Mouse (Mus musculus) Patski (cell line): ENCODE data around the gene Usp20. TPM values are rescaled to one million over a fixed set of nuclear protein-coding genes. Genes with fewer than 3 reads are reported as not detected.

ENCODE experiments used
- ATAC-seq: fragments of 100-300 bp; one replicate; pipeline ENCODE4 v1.8.0; 2021
- CTCF ChIA-PET: fragments of 350-600 bp; sonication (Branson Sonifier 250); formaldehyde crosslinking; loops from one replicate; lab custom pipeline; 2022; ENCODE audit warnings: inconsistent platforms; lab: Charles Lee
- POLR2A ChIA-PET: fragments of 350-600 bp; sonication (Branson Sonifier 250); formaldehyde crosslinking; loops from one replicate; lab custom pipeline; 2022; ENCODE audit warnings: antibody characterized with exemption, inconsistent platforms; lab: Charles Lee
- DNase-seq: peaks from one replicate; pipeline ENCODE4 v3.0.0-alpha.2; 2011; ENCODE audit warnings: low read depth, low spot score
- H3K27me3 ChIP-seq: fragments of 371-371 bp; one replicate; pipeline ENCODE4 v1.5.1; 2021
- CTCF ChIP-seq: fragments of 100-300 bp; IDR thresholded peaks from one replicate; pipeline ENCODE4 v1.5.1; 2021
- in situ Hi-C: fragments of 300-500 bp; cut with MboI; formaldehyde crosslinking; loops from 3 replicates; pipeline ENCODE4 v1.11.1; 2018; ENCODE audit warnings: low pct_unique_long_range_greater_than_20kb, mixed read lengths
- polyA plus RNA-seq: library from polyadenylated mRNA; unstranded; gene quantifications from one replicate; pipeline ENCODE4 v1.2.3, GENCODE M21; 2021

The Usp20 gene
- polyA plus RNA-seq, 1 experiment from 2014 or later, result 61.0 TPM

GRCm38 (mm10) chr2:31013371-31014120 lies 31.5 kb downstream of the Usp20 start:
- in situ Hi-C loops, result no loop called here
- ATAC-seq, result no peak
- no peaks in the 10 kb centered on the region for H3K27me3 ChIP-seq
- ChIA-PET CTCF (interaction anchor here (1.0 to 1.4 kb wide), 2 partner anchors 9 kb away, joined by 4 read pairs; no protein-coding TSS in a partner anchor), POLR2A (interaction anchor here (1.4 kb wide), 1 partner anchor 15 kb away, joined by 3 read pairs; no protein-coding TSS in a partner anchor)
- no peak for TF ChIP-seq CTCF
- no peak for DNase-seq

- CTCF ChIA-PET, result no interaction called here
- TF ChIP-seq CTCF, result no peak
- in situ Hi-C loops, result no loop called here
- POLR2A ChIA-PET, result no interaction called here
- no peak for DNase-seq
- ATAC-seq, result no peak
- no peaks in the 10 kb centered on the region for H3K27me3 ChIP-seq
These were observed 35.7 kb downstream of the Usp20 start for GRCm38 (mm10) chr2:31017625-31018317.

GRCm38 (mm10) chr2:31018519-31018918 lies 36.4 kb downstream of the Usp20 start:
- no peak for ATAC-seq
- POLR2A ChIA-PET, result no interaction called here
- no peaks in the 10 kb centered on the region for H3K27me3 ChIP-seq

GRCm38 (mm10) chr2:31019011-31019410 lies 36.9 kb downstream of the Usp20 start:
- ChIA-PET POLR2A (no interaction called here), CTCF (no interaction called here)
- H3K27me3 ChIP-seq, result no peaks in the 10 kb centered on the region
- no peak for ATAC-seq
- no peak for TF ChIP-seq CTCF
- in situ Hi-C loops, result no loop called here
- no peak for DNase-seq

More at GRCm38 (mm10) chr2:31018519-31018918, 36.4 kb downstream of the Usp20 start:
- no peak for TF ChIP-seq CTCF
- CTCF ChIA-PET, result no interaction called here
- in situ Hi-C loops, result no loop called here
- DNase-seq, result no peak

GRCm38 (mm10) chr2:31020202-31020601 lies 38.1 kb downstream of the Usp20 start:
- no peaks in the 10 kb centered on the region for H3K27me3 ChIP-seq
- no peak for TF ChIP-seq CTCF
- POLR2A ChIA-PET, result no interaction called here
- in situ Hi-C loops, result no loop called here
- DNase-seq (no peak), ATAC-seq (no peak)
- CTCF ChIA-PET, result no interaction called here

- TF ChIP-seq CTCF, result no peak
- in situ Hi-C loops, result no loop called here
- ATAC-seq, result no peak
These were observed 41.9 kb downstream of the Usp20 start for GRCm38 (mm10) chr2:31023940-31024339.

GRCm38 (mm10) chr2:31024618-31025370 lies 42.7 kb downstream of the Usp20 start:
- no peak for TF ChIP-seq CTCF
- ChIA-PET POLR2A (interaction anchor here (0.5 to 1.6 kb wide), 2 partner anchors 63 to 117 kb away, joined by 3 to 6 read pairs; partner anchors contain the start of gene Fnbp1), CTCF (interaction anchor here (1.0 kb wide), 1 partner anchor 126 kb away, joined by 3 read pairs; no protein-coding TSS in a partner anchor)
- DNase-seq, result no peak
- in situ Hi-C loops, result loop anchor here (5.0 kb wide), 1 partner anchor 128 kb away; the partner anchor contains the start of gene Gpr107
- H3K27me3 ChIP-seq, result no peaks in the 10 kb centered on the region
- no peak for ATAC-seq

More at GRCm38 (mm10) chr2:31023940-31024339, 41.9 kb downstream of the Usp20 start:
- ChIA-PET POLR2A (no interaction called here), CTCF (no interaction called here)
- no peak for DNase-seq
- H3K27me3 ChIP-seq, result no peaks in the 10 kb centered on the region

GRCm38 (mm10) chr2:31025458-31025857 lies 43.4 kb downstream of the Usp20 start:
- ChIA-PET POLR2A (interaction anchor here (0.5 to 1.6 kb wide), 2 partner anchors 62 to 116 kb away, joined by 3 to 6 read pairs; partner anchors contain the start of gene Fnbp1), CTCF (interaction anchor here (1.0 kb wide), 1 partner anchor 126 kb away, joined by 3 read pairs; no protein-coding TSS in a partner anchor)
- no peak for TF ChIP-seq CTCF
- DNase-seq (no peak), ATAC-seq (no peak)
- in situ Hi-C loops, result loop anchor here (5.0 kb wide), 1 partner anchor 127 kb away; the partner anchor contains the start of gene Gpr107
- no peaks in the 10 kb centered on the region for H3K27me3 ChIP-seq

- TF ChIP-seq CTCF, result no peak
- in situ Hi-C loops, result loop anchor here (5.0 kb wide), 1 partner anchor 126 kb away; the partner anchor contains the start of gene Gpr107
- no peaks in the 10 kb centered on the region for H3K27me3 ChIP-seq
- no peak for ATAC-seq
- ChIA-PET CTCF (no interaction called here), POLR2A (interaction anchor here (0.7 kb wide), 1 partner anchor 43 kb away, joined by 4 read pairs; no protein-coding TSS in a partner anchor)
- no peak for DNase-seq
These were observed 44.6 kb downstream of the Usp20 start for GRCm38 (mm10) chr2:31026642-31027041.

GRCm38 (mm10) chr2:31031972-31032371 lies 49.9 kb downstream of the Usp20 start:
- no peak for DNase-seq
- no peak for ATAC-seq
- in situ Hi-C loops, result no loop called here
- TF ChIP-seq CTCF, result no peak
- ChIA-PET CTCF (interaction anchor here (1.0 kb wide), 1 partner anchor 14 kb away, joined by 3 read pairs; no protein-coding TSS in a partner anchor), POLR2A (no interaction called here)
- H3K27me3 ChIP-seq, result no peaks in the 10 kb centered on the region
